Mouse (Mus musculus) thymus, adult 2 months (tissue): ENCODE measurements around the gene Maea.

Experiments used
- CTCF ChIP-seq: fragments of 200-500 bp; IDR thresholded peaks from 2 replicates; pipeline ENCODE4 v1.5.1; 2012; ENCODE audit warnings: mild to moderate bottlenecking, control low read depth, low read length, moderate library complexity, borderline replicate concordance; ENCODE audit not compliant: control insufficient read depth, poor library complexity, insufficient read depth; ENCODE audit errors: extremely low read depth
- POLR2A ChIP-seq: fragments of 200-500 bp; IDR thresholded peaks from 2 replicates; pipeline ENCODE4 v1.6.1; 2012; ENCODE audit warnings: mild to moderate bottlenecking, low read length, control low read depth, moderate library complexity; ENCODE audit not compliant: control insufficient read depth, poor library complexity, insufficient read depth; ENCODE audit errors: extremely low read depth

- TF ChIP-seq CTCF = no peak
- no peak for TF ChIP-seq POLR2A
These were observed 52.2 kb downstream of the Maea start for GRCm38 (mm10) chr5:33387550-33387949.
